Mouse (Mus musculus) layer of hippocampus, adult 8-10 months (tissue): ENCODE results near the gene Ctdspl. TPM values are rescaled to one million over a fixed set of nuclear protein-coding genes. Genes with fewer than 3 reads are reported as not detected.

ENCODE experiments used
- DNase-seq, 2 experiments: peaks; one replicate each; pipeline ENCODE4 v3.0.0; 2022; ENCODE audit warnings: low spot score in 2 of 2
- total RNA-seq, 4 experiments: library from RNA; stranded (reverse); gene quantifications; 2 replicates each; pipeline ENCODE4 v1.2.4; 2022

Gene Ctdspl
- total RNA-seq, 4 experiments from 2014 or later, result 24.7 to 30.4 (median 28.1) TPM

DNA sequence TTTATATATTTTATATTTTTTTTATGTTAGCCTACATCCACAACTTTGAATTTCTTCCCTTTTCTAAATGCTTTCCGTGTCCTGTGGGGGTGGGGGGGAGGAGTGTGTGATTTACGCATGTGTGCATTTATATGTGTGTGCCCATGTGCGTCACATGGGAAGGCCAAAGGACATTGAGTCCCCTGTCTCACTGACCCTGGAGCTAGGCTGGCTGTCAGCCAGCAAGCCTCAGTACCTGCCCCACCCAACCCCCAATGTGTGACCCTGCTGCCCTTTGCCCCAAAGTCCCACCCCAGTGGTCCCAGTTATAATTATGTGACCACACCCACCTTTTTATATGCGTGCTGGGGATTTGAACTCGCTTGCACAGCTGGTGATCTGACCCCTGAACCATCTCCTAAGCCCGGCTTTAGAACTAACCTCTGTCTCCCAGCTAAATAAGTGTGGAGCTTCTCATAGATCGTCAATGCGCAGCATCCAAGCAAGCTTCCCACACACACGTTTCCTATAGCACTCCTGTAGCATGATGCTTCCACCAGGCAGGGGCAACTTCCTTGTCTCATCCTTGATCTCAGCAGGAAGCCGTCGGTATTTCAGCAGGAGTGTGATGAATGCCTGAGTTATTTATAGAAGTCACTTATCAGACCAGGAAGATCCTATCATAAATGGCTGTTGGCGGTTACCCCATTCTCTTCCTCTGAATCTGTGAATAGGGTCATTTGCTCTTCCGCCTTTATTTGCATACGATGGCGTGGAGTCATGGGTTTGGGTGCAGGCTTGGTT, 58.6 kb downstream of the Ctdspl start:
- no peak for DNase-seq

DNA sequence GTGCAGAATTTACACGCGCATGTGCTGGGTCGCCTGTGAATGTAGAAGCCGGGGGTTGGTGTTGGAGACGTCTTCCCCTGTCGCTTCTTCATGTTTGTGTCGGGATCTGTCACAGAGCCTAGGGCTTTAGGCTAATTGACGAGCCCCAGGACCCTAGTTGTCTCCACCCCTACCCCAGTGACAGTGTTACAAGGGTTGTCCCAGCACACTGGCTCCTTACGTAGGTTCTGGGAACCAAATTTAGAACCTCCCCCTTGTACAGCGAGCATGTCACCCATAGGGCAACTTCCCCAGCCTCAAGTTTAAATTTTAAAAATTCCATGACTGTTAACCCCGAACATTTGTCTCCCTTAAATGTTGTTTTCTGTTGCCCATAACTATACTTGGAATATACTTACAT, 60.0 kb downstream of the Ctdspl start:
- no peak for DNase-seq

DNA sequence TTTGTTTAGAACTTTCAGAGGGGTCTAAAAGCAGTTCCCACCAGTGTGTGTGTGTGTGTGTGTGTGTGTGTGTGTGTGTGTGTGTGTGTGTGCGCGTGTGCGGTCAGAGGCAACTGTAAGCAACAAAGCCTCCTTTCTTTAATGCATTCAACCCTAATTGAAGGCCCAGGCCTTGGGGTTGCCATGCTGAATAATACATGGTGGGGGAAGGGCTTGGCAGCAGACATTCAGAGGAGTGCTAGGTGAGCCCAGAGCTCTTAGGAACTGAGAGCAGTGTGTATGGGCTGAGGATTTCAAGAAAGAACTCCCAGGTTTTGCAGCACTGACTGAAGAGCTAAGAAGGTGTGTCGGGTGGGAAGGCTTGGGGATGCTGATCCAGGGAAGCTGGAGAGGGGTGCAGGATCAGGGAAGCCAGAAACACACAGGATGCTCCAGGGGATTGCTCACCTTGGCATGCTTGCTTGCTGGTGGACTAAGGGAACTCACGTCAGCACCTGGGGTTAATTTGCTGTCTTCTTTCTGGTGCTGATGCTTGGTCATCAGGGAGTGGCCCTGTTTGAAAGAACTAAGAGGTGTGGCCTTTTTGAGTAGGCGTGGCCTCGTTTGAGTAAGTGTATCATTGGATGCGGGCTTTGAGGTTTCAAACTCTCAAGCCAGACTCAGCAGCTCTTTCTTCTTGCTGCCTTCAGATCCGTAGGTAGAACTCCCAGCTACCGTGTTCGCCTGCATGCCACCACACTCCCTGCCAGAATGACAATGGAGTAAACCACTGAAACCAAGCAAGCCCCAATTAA, 62.7 kb downstream of the Ctdspl start:
- no peak for DNase-seq

DNA sequence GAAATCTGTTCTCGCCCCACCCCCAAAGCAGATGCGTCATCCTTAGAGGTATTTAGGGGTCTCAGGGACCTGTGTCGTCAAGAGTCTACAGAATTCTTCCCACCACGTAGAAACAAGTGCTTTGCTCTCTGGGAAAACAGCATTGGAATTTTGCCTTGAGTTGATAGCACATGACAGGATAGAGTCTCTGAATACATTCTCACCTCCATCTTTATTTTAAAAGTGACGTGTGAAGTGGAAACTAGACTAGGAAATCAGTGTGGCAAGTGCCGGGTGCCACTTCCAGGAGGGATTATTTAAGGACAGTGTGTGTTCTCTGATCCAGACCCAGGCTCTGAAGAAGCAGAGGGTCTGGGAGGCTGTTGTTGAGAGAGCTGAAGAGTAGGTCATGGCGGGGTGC, 64.2 kb downstream of the Ctdspl start:
- no peak for DNase-seq

DNA sequence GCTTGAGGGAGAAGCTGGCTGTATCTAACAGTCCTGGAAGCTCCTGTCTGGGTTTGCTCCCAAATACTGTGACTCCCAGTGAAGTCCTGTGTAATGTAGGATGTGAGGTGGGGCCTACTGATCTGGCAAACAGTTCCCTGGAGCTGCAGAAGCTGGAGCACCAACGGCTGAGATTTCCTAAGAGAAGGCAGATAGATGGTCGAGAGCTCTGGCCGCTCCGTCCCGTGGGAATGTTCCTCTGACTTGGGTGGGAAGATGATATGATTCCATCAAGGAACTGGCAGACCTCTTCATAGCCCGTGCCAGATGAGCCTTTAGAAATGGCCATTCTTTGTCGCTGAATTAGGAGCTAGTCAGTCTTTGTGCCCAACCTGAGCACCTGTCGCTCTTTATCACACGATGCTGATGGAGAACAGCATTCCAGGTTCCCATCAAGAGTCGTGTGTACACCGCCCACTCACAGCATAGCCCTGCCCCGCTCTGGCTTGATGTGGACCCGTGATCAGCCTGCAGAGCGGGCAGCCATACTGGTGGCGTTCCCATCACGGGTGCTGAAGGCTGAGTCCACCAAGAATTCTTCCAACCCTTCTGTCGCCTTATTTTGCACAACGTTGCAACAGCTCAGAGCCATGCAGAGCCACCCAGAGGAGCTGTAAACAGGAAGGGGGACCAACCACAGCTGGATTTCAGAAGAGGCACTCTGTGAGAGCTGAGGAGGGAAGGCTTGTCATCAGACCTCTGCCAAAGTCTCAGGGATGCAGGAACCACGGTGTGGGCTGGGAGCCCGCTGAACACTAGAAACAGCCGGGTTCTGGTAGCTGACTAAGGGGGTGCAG, 65.7 kb downstream of the Ctdspl start:
- DNase-seq, result no peak

DNA sequence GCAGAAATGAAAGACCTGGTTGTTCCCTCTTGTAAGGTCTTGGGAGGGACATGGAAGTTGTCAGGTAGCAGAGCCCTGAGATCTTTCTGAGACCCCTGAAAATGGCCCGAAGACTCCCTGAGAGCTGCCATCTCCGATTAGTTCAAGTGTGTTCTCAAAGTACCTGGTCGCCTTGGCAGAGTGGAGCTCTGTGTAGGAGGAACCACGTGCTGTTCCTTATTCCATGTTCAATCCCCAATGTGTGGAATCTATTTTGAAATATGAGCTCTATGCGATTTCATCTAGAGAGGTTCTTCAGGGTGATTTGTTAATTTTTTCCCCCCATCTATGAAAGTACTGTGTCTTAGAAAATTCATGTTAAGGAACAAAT, 66.3 kb downstream of the Ctdspl start:
- DNase-seq, result no peak

DNA sequence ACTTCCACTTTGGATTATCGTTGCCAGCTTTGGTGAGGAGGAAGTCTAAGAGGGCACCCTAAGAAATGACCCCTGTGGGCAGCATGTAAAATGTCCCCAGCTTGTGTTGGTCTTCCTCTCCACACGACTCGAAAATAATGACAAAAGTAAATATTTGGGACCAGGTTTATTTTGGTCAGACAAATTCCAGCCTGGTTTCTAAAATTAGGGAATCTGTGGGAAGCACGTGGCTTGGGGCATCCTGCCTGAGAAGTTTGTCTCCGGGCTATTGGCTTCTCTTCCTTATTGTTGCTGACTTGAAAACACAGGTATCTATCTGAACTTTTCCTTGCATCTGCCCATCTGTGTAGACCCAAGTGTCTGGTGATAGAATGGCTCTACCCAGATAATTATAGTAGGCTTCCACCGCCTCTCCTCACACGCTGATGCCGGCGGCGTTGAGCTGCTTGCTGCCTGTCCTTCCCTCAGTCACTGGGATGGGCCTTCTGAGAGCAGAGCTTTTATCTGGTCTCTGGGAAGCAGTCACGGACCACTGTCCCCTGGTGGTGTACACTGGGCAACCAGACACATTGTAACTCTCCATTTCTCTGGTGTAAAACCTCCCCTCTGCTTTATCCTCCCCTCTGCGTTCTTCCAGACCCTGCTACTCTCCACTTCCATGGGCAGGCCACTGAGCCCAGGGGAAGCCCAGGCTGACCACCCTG, 68.4 kb downstream of the Ctdspl start:
- DNase-seq, result no peak

DNA sequence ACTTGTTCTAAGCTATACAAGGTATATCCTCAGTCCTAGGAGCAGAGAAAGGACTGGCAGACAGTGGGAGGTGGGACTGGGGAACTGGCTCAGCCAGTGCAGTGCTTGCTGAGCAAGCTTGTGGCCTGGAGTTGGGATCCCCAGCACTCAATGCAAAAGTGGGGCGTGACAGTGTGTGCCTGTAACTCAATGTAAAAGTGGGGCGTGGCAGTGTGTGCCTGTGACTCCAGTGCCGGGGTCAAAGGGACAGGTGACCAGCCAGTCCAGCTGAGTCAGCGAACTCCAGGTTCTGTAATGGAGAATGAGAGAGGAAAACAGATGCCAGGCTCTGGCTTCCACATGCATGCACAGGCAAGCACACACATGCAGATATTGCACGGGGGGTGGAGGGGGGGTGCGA, 69.3 kb downstream of the Ctdspl start:
- DNase-seq, result no peak

DNA sequence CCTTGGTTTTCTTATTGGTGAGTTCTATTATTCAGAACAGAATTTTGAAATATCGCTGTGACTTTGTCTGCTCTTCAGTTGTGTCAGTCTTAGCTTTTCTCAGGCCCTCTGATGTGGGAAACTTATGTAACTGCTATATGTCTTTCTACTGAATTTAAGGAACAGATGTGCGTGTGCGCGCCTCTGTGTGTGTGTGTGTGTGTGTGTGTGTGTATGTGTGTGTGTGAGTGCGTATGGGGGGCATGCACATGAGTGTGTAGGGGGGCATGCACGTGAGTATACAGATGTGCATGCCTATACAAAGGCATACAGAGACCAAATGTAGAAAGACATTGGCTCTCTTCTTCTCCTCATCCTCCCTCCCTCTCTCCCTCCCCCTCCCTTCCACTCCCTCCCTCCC, 71.0 kb downstream of the Ctdspl start:
- DNase-seq, result no peak

DNA sequence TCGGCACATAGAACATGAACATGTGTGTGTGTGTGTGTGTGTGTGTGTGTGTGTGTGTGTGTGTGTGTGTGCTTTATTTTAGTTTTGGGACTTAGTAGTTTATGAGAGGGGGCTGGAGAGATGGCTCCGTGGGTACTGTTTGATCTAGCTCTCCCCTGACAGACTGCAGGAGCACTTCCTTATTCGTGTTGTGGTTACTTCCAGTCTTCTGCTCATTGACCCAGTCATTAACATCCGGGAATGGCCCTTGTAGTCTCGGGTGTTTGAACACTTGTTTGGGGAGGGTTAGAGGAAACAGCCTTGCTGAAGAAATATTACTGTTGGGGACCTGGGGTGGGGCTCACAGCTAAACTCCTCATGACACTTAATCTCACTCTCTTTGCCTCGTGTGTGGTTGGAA, 73.9 kb downstream of the Ctdspl start:
- DNase-seq, result no peak

DNA sequence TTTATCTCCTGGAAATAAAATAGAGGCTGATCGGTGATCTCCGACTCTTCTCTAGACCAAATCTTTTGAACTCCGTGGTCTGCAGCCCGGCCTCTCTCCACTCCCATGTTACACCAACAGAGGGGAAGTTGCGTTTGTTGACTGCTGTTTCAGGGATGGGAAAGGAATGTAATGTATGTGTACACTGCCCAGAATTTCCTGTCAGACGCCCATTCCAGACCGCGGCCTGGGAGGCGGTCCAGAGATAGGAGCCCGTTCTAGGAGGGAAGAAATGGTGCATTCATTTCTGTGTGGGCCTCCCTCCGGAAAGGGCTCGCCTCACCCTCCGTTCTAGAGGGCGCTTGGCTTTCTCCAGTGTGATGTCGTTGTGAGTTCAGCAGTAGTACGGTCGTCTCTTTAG, 76.0 kb downstream of the Ctdspl start:
- no peak for DNase-seq

DNA sequence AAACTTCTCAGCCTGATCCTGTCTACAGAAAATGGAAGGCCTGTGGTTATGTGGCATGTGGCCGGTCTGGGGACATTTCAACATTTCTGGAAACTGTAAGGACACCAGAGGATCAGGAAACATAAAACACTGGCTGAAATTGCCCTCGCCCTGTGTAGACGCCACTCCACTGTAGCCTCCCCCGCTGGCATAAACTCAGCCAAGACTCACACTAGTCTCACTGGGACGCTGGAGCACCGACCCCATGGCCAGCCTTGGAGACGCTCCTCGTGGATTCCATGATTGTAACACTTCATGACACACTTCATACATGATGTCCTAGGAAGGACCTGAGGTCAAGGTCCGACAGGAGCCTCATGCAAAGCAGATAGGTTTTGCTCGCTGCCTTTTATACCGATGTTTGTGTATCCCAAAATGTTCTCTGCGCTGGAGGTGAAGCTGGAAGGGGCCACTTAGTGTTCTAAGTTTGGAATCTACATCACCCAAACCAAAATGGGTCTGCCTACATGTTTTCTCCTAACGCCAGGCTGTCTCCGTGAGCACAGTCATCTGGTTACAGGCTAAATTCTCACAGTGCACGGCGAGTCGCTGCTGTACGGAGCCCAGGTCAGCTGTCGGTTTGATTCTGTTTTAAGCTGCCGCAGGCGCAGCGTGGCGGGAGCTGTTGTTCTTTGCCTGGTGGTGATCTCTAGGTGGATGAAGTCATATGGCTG, 77.9 kb downstream of the Ctdspl start:
- DNase-seq, result no peak

DNA sequence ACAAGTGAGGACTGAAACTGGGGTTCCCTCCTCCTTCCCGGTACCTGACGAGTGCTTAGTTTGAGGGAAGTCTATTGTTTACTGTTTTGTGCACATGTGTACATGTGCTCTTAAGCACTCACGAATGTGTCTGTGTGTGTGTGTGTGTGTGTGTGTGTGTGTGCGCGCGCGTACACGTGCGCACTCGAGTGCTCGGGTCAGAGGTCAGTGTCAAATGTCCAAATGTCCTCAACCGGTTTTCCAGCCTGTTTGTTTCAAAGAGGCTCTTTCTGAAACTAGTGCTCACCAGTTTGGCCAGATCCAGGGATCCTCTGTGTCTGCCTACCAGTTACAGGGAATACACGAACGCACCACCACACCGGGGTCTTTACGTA, 78.4 kb downstream of the Ctdspl start:
- DNase-seq, result no peak

DNA sequence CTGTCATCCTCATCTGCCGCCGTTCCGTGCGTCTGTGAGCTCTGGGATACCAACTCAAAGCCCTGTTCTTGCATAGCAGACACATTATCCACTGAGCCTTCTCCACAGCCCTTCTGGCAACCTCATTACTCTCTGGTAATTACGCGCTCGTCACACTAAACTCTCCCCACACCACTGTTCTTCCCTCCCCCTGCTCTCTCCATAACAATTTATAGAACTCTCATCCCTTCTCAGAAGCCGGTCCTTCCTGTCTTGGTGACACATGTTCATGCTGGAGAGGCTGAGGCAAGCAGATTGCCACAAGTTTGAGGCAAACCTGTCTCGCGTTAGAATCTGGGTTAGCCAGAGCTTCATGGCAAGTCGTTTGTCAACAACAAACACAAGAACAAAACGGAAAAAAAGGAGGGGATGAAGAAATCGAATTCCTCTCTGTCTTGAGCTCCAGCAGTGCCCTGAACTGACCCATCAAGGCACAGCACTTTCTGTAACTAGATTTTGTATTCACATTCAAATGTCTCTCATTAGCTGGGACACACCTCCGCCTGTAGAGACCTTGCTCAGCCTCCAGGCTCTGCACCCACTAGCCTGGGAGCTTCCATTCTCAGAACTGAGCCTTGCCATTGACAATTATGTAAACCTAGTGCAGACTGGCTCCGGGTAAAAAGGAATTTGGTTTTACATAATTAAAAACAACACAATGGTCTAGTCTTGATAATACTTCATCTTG, 79.2 kb downstream of the Ctdspl start:
- DNase-seq, result no peak

DNA sequence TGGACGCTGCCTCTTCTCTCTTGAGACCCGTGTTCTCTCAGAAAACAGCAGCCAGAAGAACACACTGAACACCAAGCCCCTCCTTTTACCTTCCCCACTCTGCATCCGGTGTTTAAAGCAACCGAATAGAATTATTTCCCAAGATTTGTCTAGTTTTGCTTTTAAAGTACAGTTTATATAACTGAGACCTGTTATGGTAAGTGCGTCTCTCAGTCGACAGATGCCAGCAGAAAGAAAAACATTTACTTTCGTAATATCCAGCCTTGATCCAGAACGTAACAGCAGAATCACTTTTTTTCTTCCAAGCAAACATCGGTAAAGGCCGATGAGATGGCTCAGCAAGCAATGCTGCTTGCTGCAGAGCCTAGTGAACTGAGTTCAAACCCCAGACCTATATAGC, 81.0 kb downstream of the Ctdspl start:
- no peak for DNase-seq

DNA sequence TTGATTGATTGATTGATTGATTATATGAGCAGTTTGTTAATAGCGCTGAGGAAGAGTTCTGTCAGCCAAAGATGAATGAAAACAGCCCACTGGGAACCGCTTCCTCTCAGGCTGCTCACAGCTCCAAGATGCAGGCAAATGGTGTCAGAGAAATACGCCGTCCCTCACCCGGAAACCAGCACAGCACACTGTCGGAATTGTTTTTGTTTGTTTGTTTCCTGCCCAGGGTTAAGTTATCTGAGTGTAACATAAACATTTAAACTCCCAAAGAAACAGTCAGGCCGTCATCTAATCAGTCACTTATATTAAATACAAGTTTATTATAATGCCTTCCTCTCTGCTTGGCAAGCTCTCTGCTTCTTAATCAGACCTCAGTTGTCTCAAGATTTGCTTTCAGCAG, 82.6 kb downstream of the Ctdspl start:
- DNase-seq, result no peak

DNA sequence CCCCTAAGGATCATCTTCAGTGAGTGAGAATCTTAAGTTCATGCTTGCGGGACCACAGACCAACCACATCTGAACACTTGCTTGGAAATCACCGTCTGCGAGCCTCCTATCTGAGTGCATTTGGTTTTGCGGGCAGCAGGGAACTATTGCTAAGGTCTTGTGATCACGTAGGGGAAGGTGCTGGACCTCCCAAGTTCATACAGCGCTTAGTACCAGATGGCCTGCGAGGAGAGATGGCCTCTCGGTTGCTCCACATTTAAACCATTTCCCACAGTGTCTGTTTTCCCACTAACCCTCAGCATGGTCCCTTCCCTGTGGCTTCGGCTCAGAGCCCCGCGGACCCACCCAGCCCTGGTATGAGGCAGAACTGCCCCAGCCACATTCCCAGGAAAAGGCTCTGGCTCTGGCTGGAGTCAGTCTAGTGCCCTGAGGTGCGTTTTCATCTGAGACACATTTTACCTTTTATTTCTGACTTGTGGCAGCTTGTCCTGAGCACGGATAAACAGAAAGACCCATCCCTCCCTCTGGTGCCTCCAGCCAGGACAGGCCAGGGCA, 84.0 kb downstream of the Ctdspl start:
- DNase-seq, result no peak

DNA sequence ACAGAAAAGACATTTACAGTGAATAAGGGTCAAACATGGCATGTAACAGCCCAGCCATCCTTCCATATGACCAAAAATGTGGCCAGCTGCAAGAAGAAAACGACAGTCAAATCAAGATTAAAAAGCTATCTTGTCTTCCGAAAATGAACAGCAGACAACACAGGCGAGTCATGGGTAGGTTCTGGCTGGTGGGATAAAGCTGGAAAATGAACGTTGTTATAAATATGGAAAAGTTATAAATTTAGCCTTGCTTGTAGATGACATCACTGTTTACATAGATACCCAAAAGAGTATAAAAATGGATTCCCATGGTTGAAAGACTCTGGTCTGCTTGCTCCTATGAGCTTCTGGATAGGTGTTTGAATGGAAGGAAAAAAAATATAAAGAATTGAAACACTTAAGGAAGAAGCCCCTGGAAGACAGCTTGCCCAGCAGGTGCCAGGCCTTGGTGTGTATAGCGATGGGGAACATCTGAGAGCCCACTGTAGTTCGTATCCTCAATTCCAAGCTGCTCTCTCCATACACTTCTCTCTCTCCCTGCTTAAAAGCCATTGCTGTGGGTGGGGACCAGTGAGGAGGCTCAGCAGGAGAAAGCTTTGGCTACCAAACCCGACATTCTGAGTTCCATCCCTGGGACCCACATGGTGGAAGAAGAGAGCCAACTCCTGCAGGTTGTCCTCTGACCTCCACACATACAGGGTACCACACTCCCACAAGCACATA, 90.7 kb downstream of the Ctdspl start:
- DNase-seq, result no peak

DNA sequence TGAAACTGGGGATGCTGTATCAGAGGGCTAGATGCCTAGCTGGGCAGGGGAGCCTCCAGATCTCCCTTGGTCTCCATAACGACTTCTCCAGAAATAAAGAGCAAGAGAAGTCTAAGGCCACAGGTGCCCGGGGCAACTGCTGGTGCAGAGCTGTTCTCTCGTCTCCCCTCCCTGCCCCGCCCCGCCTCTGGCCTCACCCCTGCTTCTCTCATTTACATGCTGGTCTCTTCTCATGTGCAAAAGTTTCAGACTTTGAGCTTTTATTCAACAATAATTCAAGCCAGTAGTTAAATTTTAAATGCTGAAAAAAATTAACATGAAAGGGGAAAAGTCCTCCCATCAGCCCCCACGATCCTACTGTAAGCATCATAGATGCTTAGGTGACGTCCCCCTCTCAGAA, 95.5 kb downstream of the Ctdspl start:
- no peak for DNase-seq
